Mouse (Mus musculus): ENCODE measurements around the gene Nectin4.

GRCm38 (mm10) chr1:171345225-171346094, 24.4 kb upstream of the Nectin4 start, which contains the start of the genes Nit1 and Pfdn2:
- TF ChIP-seq EP300 (IDR thresholded peaks at IDR 0.05) (no peak), CTCF (IDR thresholded peaks at IDR 0.05) (no peak; the same call in 1 of the 2 replicates)
